Mouse (Mus musculus) monocyte, adult 5-6 weeks (primary cell): Measurements from ENCODE around the gene Lrrc46. TPM values are rescaled to one million over a fixed set of nuclear protein-coding genes. Genes with fewer than 3 reads are reported as not detected.

Source experiments
- ATAC-seq: fragments of 153-309, 156-312 bp; replicated peaks from 2 replicates; pipeline ENCODE4 v1.8.0; 2017; ENCODE audit warnings: mild to moderate bottlenecking; ENCODE audit not compliant: low TSS enrichment, insufficient number of reproducible peaks, severe bottlenecking, poor library complexity, low FRiP score
- total RNA-seq: library from RNA; stranded (forward); fragments of 200-1000, 200-491, 200-594 nt; gene quantifications from 3 replicates; pipeline ENCODE4 v1.2.3, GENCODE M21; 2017

The Lrrc46 gene
- total RNA-seq, 1 experiment from 2014 or later = not detected

DNA sequence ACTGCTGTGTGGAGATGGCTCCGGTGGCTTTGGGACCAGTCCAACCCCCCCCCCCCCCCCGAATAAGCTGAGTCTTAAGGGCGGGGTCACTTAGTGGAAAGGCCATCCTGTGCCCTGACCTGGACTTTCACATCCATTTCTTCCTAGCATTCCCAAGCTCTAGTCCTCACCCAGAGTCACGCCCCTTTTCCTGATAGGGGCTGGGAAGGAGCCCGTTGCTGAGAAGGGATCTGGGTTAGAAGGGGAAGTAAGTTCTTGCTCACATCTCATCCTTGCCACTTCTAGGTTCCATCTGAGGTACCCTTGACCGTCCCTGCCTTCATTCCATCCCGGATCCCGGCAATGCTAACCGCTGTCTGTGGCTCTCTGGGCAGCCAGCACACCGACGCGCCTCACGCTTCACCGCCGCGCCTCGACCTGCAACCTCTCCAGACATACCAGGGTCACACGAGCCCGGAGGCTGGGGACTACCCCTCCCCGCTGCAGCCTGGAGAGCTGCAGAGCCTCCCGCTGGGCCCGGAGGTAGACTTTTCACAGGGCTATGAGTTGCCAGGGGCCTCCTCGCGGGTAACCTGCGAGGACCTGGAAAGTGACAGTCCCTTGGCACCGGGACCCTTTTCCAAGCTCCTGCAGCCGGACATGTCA, 20.0 kb downstream of the Lrrc46 start:
- no peak for ATAC-seq

DNA sequence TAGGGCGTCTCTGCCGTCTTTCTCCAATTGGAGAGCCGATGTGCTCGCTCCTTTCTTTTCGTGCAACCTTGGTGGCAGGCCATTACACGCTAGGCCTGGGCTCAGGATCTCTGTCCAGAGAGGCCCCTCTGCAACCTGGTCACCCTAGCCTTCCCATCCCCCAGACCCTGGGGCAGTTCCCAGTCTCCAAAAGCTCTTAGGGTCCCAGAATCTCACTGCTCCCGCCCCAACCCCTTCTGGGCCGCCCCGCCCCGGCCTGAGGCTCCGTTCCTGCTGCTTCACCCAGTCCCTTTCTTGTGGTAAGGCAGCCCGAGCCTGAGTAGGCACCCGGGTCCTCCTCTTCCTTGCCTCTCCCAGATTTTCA, 21.9 kb downstream of the Lrrc46 start:
- ATAC-seq = no peak

DNA sequence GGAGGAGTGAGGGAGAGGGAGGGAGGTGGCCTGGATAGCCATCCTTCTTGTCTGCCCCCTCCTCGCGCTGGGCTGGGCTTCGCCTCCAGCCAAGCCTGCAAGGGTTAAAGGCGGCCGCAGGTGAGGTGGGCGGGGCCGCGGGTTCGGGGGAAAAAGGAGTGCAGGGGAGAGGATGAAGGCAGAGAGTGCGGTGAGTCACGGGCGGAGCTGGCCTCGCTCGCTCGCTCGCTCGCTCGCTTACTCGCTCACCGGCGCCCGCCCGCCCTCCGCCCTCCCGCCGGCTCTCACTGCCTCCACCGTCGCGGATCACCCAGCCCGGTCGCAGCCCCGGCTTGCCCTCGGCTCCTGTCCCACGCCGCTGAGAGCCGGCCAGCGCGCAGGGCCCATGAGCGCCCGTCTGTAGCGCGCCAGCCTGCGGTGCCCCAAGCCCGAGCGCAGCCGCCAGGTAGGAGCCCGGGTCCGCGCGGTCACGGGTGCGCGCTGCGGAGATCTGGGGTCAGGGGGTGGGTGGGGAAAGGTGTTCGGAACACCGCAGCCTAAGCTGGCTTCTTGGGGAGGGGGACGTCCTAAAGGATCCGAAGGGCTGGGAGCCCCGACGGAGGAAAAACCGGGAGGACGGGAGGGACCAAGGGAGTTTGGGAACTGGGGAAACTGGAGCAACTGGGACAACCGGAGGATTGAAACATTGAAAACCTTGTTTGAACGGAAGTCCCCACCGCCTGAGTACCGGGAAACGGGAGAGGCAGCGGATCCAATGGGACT, 22.4 kb downstream of the Lrrc46 start:
- ATAC-seq = no peak

DNA sequence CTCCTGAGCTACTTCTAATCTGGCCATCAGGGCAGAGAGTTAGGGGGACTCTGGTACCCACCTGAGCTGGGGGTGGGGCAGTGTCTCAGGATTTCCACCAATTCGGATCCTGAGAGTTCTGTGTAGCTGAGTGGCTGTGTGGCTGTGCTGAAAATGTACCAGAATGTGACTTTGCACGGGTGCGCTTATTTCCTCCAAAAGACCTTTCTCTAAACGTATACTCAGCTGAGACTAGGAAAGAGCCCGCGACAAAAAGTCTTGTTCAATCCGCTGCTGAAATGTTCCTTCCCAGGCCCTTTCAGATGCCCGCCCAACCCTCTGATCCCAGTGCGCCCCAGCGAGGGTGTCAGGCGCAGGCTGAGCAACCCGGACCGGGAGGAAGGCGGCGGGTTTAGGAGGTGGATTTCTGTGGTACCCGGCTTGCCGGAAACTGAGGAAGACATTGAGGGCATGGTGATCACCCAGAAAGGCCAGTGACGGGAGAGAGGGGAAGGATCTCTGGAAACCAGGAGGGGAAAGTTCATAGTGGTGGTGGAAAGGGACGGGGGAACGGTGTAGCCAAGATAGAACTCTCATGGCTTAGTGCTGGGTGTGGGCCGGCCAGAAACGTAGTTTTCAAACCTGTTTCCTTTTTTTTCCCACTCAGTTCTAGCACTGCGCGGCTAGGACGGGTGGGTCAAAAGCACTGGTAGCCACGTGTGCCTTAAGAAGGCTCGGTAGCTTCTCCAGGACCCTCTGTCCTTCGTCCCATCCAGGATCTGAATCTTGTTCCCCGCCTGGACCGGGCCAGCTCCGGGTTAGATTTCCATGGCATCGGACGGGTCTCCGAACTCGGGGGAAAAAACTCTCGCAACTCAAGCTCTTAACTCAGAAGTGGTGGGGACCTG, 23.3 kb downstream of the Lrrc46 start:
- no peak for ATAC-seq

DNA sequence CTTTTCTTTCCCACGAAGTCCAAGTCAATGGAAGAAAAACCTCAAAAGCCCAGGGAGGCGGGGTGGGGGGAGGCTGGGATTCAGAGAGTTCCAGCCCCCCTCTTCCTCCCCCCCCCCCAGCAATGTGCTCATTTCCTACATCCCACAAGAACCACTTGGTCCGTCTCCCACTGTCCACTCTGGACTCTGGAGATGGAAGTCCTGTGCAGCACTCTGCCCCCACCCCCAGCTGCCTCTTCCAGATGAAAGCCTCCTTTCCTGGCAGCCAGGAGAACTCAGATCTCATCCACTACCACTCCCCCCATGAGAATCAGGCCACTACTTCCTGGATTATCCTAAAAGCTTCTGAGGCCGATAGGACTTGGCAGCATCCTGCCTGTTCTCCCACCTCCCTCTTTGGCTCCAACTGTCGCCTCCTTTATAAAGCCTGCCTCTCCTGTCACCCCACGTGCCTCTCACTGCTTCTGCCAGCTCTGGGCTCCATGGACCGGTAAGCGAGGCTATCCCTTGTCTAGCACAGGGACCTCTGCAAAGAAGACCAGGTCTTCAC, 28.0 kb downstream of the Lrrc46 start, which contains the start of gene Sp6:
TSS of gene Sp6 (plus strand) at position 274 of the 550 bp plus-strand sequence.
- ATAC-seq = no peak

DNA sequence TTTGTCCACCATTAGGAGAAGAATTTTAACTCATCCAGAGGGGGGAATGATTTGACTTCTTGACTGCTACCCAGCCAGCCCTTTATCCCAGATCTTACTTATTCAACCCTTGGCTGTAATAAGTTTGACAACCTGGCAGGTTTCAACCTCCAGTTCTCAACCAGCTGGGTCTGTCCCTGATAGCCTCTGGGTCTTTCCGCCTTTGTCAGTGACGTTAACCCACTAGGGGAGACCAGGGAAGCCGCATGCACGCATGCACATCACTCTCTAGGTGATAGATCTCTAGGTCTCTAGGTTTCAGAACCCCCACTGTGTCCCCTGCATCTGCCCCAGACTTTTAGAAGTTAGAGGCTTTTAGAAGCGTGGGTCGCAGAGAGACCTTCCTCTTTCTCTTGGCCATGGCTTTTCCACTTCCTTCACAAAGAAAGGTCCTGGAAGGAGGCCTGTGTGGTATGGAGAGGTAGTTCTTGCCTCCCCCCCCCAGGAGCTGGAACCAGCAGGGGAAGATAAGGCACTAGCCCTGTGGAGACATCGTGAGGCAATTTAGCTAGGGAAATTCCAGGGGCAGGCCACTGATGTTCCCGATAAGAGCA, 31.9 kb downstream of the Lrrc46 start:
- no peak for ATAC-seq

DNA sequence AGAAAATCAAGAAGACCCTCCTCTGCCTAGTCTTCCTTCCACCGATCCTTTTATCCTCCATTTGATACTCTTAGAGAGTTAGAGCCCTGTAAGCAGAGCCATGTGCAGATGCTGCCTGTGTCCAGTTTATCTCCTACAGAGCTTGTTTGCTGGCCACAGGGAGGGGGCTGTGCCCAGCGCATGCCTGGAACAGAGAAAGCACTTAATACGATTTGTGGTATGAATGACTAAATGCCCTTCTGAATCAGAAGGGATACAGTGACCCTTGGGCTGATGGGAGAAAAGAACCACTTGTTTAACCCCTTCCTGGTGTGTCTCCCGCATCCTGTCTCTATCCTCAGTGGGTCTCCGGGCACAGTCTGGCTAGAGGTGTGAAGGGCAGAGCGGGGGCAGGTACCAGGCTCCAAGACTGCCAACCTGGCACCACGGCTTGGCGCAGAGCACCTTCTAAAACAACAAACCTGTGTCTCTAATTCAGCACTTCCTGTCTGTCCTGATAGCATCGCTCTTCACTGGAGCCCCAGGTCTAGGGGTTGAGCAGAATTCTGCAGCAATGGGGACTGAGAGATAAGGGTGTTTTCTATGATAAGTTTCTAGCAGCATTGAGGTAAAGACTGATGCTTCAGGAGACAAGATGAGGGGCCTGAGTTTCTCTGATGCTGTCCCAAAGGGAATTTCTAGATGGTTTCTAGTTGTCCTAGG, 34.0 kb downstream of the Lrrc46 start:
- no peak for ATAC-seq

DNA sequence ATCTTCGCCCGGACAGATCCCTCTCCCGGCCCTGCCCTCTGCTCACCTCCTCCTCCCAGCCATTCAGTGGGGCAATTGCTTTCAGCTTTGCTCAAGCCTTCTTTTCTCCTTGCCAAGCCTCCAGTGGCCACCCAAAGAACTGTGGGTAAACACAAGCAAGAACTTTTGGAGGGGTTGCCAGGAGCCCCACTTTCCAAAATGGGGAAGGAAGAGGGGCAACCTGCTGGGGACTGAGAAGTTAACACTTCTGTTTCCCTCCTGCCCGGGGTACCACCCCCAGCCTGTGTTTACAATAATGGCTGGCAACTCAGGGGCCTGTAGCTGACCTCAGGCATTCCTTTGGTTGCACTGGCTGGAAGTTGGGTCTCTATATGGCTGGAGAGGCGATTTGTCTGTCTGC, 38.0 kb downstream of the Lrrc46 start:
- no peak for ATAC-seq

DNA sequence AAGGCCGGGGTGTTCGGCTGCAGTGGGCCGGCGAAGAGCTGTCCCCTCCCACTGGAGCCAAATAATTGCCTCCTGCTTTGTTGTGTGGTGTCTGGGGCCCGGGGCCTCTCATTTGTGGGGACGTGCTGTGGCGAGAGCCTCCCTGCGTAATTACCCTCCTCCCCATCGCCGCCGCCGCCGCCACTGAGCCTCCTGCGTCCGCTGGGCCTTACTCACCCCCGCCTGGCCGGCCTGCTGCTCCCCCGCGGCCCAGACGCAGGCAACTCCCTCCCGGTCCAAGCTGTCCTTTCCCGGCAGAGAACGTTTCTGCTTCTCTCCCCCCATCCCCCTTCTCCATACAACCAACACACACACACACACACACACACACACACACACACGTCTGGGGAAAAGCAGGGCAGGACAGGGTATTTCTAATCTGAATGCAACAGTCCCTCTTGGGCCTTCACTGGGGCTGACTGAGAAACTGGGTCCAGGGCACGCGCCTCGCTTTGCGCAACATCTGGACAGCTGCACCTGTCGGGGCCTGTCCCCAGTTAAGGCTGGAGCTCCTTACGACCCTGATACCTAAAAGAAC, 43.7 kb downstream of the Lrrc46 start:
- no peak for ATAC-seq

DNA sequence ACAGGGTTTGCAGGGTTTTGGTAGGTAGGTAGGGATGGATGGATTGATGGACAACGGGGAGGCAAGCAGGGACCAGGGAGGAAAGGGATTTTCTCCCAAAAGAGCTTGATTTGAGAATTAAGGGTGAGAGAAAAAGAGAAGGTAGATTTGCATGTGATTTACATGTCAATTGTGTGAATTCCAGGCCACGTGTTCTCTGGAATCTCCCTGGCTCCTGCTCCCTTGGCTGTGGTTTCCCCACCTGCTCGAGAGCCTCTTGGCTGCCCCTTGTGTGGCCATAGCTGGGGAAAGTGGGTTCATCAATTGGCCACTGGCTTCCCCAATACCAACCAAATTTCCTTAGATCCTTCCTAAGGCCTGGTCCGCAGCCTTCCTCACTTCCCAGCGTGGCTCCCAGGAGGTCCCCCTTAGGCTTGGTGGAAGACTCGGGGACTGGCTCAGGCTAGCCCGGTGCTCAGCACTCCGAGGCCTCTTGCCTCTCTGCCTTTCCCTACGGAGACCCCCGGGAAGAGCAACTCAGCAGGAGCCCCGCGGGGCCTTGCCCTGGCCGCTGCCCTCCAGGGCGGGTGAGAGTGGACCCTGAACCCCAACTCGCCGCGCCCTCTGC, 44.3 kb downstream of the Lrrc46 start:
- no peak for ATAC-seq

DNA sequence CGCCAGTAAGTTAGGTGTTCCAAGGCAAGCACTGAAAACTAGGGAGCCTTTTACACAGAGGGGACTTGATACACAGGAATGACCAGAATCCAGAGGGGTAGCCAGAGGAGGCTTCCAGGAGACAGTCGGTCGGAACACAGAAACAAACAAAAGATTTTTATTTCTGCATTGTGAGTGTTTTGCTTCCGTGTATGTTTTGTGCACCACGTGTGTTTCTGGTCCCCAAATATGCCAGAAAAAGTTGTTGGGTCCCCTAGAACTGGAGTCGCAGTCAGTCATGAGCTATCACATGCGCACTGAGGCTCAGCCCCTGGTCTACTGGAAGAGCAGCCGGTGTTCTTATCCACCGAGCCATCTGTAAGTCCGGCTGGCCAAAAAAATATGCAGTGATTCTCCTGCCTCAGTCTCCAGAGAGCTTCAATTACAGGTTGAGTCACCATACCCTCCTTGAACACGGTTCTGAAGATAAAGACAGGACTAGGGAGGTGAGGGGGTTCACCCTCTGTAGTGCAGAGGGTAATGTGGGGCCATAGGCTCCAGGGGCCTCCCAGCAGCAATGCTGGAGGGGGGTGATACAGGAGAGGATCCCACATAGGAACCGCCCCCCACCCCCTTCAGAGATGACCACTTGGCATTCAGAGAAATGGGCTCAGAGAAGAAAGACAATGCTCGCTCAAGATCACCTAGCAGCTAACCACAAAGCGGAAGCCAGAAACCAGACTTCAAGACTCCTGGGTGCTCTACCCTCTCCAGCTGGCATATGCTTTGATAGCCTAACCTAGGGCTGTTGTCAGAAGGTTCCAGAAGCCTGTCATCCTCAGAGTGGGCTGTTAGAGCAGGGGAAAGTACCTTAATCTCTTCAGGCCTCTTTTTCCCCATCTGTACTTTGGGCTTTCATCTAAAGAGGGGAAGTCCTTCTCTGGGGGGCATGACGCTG, 45.1 kb downstream of the Lrrc46 start:
- no peak for ATAC-seq

DNA sequence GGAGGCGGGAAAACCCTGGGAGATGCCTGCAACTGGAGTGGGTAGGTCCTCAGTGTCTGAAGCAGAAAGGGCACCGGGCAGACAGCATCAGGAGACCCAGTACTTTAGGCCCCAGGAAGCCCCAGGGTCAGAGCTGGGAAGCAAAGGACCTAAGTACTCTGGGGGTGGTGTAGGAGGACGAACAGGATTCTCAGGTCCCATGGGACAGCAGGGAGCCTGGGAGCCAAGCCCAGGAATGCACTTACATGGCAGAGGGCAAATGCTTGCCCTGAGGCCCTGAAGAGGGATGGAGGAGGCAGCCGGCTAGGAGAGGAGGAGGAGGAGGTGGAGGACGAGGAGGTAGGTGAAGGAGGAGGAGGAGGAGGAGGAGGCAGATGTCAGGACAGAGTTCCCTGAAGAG, 46.2 kb downstream of the Lrrc46 start:
- ATAC-seq = no peak

DNA sequence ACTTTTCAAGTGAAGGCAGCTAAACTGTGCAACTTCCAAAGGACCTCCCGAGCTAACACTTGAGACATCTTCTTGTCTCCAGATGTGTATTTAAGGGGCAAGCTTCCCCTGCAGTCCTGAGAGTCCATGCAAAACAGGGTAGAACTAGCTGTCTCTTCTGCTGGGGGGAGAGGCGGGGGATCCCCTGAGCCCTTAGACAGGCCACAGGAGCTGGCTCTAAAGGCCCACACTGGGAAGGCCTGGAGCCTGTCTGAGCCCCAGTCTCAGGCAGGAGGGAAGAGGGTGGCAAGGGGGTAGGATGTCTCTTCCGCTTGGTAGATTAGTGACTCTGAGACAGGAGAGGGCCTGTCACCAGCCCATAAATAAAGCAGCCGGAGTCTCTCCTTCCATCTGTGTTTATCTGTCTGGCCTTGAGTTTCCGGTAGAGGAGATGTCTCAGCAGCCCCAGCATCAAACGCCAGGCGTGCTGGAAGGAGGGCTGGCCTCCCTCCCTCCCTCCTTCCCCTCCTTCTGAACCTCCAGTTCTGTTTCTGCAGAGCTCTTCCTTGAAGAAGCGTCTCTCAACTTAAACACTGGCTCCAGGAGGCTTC, 48.4 kb downstream of the Lrrc46 start:
- ATAC-seq = no peak

DNA sequence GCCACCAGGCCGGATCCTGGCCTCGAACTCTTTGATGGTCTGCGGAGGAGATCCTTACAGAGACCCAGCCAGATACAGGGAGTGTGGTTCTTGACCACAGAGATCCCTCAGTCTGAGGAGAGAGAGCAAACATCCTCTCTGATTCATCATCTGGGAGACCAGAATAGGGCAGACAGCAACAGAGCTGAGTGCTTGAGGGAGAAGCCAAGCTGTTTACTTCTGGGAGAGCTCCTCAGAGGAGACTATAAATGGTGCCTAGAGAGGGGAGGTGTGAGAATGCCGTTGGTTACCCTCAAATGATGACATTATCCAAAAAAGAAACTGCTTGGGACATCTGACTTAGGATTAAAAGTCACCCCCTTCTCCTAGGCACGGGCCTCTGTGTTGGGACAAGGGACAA, 49.7 kb downstream of the Lrrc46 start:
- no peak for ATAC-seq

DNA sequence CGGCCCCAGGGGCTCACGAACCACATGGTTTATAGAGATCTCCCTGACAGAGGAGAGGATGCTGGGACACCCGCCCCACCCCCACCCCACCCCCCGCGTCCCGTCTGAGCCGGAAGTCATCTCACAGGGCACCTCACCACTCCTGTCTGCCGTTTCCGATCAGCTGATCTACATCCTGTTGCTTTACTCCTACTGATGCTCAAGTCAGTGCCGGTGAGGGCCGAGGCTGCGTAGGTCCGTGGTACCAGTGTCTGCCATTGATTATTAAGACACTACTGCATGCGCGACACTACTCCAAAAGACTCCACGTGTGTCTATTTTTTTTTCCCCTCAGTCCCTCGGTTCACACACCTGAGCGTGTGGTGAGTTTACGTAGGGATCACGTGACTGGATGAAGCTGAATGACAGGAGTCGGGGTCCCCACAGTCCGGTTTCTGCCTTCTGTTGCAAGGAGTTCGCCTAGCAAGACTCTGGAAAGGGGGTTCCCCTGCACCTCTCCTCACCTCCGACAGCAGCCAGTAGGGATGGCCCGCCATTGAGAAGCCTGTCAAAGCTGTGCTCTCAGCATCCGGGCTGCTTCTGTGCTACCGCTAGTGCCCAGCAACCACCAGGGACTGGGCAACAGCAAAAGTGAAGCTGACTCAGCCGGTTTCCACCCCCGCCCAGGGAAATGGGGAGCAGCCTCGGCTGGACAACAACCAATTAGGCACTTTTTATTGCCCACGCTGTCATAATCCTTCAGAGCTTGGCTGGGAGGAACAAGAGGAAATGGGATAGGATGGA, 53.1 kb downstream of the Lrrc46 start:
- peak; percentile 71 for ATAC-seq

DNA sequence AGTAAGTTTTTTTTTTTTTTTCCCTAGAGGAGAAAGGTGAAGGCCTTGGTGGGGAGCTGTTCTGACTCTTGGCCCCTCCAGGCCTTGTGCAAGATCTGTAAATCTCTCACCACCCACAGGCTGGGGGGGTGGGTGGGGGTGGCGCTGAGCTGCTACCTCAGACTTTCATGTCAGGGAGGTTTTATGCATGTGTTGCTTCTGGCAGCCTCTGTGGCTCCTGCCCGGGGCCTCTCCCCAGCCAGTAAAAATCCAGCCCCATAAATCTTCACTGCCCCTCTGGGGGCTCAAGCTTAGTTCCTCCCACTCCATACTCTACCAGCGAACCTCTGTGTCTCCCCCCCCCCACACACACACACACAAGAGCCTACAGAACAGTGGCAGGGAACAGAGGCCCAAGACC, 54.7 kb downstream of the Lrrc46 start:
- no peak for ATAC-seq
